Mouse (Mus musculus) bone marrow, adult 2 months (tissue): ENCODE measurements around the gene Supt5.

Experiments
- CTCF ChIP-seq: fragments of 200-500 bp; IDR thresholded peaks from 2 replicates; pipeline ENCODE4 v1.5.1; 2011; ENCODE audit warnings: low read length, control low read depth; ENCODE audit not compliant: control insufficient read depth, insufficient read depth
- POLR2A ChIP-seq: fragments of 200-500 bp; IDR thresholded peaks from 2 replicates; pipeline ENCODE4 v1.6.1; 2011; ENCODE audit warnings: low read depth, mild to moderate bottlenecking, control low read depth, low read length, borderline replicate concordance; ENCODE audit not compliant: control insufficient read depth

GRCm38 (mm10) chr7:28377190-28378065 is 38.9 kb upstream of the Supt5 start:
- no peak for TF ChIP-seq POLR2A
- no peak for TF ChIP-seq CTCF
